Mouse (Mus musculus) CH12.LX (cell line): ENCODE data around the gene Slc39a3. TPM values are rescaled to one million over a fixed set of nuclear protein-coding genes. Genes with fewer than 3 reads are reported as not detected.
"Not testable (repeated sequence)": the region's sequence is repeated elsewhere in the genome, so short reads cannot be mapped to it uniquely, and the experiment has no call there.

ENCODE experiments used
- DNase-seq: peaks from one replicate; pipeline ENCODE4 v3.0.0-alpha.2; 2013; ENCODE audit errors: extremely low read depth
- H3K27ac ChIP-seq: 2 replicates; pipeline ENCODE4 v1.5.1; 2012; ENCODE audit warnings: low read depth, mild to moderate bottlenecking, control low read depth, moderate library complexity; ENCODE audit not compliant: insufficient read depth
- H3K27me3 ChIP-seq: replicated peaks from 2 replicates; pipeline ENCODE3; 2012; ENCODE audit warnings: inconsistent platforms
- H3K36me3 ChIP-seq, 2 experiments: replicated peaks in 1 of 2; 2 replicates each; pipeline versions ENCODE3 to v1.6.1; 2012; ENCODE audit warnings: inconsistent platforms in 1 of 2, low read length in 1 of 2, mild to moderate bottlenecking in 1 of 2, mixed read lengths in 1 of 2, moderate library complexity in 1 of 2; ENCODE audit not compliant: control insufficient read depth in 1 of 2, insufficient read depth in 1 of 2
- H3K4me1 ChIP-seq, 2 experiments: 2 replicates each; pipeline ENCODE4 v1.6.1; 2012; ENCODE audit warnings: inconsistent platforms in 1 of 2, moderate library complexity in 1 of 2; ENCODE audit not compliant: insufficient read depth in 2 of 2, control insufficient read depth in 1 of 2
- H3K4me2 ChIP-seq: 2 replicates; pipeline ENCODE4 v1.6.1; 2012; ENCODE audit warnings: low read depth, mild to moderate bottlenecking, control low read depth; ENCODE audit not compliant: poor library complexity, insufficient read depth, severe bottlenecking
- H3K4me3 ChIP-seq, 3 experiments: fragments of 150-350 bp in 1 of 3; sonication (generic) in 1 of 3; replicated peaks in 1 of 3; 2 replicates each; pipeline versions ENCODE3 to v1.5.1; 2011 to 2012; ENCODE audit warnings: low read depth in 2 of 3, low read length in 2 of 3, mild to moderate bottlenecking in 2 of 3, moderate library complexity in 2 of 3, control low read depth in 1 of 3, improper control_type of control experiment in 1 of 3, inconsistent platforms in 1 of 3, mixed read lengths in 1 of 3; ENCODE audit not compliant: poor library complexity in 1 of 3
- H3K79me2 ChIP-seq: replicated peaks from 2 replicates; pipeline ENCODE4 v1.6.1; 2012; ENCODE audit warnings: mild to moderate bottlenecking, moderate library complexity; ENCODE audit not compliant: control insufficient read depth, poor library complexity, insufficient read depth, severe bottlenecking; ENCODE audit errors: extremely low read depth
- H3K9ac ChIP-seq: 2 replicates; pipeline ENCODE4 v1.6.1; 2012; ENCODE audit warnings: low read depth, mild to moderate bottlenecking, control low read depth, moderate library complexity; ENCODE audit not compliant: insufficient read depth
- H3K9me3 ChIP-seq: replicated peaks from 2 replicates; pipeline ENCODE3; 2012; ENCODE audit warnings: low read length, inconsistent platforms, mixed read lengths
- CHD1 ChIP-seq: IDR thresholded peaks from 2 replicates; pipeline ENCODE4 v1.6.1; 2012; ENCODE audit warnings: low read depth, low read length, improper control_type of control experiment, inconsistent platforms
- CTCF ChIP-seq, 2 experiments: IDR thresholded peaks in 1 of 2; conservative IDR thresholded peaks in 1 of 2; 2 replicates each; pipeline ENCODE4 v1.5.1; 2011 to 2012; ENCODE audit warnings: low read depth in 2 of 2, low read length in 2 of 2, improper control_type of control experiment in 1 of 2, inconsistent platforms in 1 of 2, mild to moderate bottlenecking in 1 of 2, moderate library complexity in 1 of 2
- GABPA ChIP-seq: IDR thresholded peaks from 2 replicates; pipeline ENCODE4 v1.6.1; 2012; ENCODE audit warnings: low read depth, low read length, improper control_type of control experiment, inconsistent platforms; ENCODE audit not compliant: insufficient replicate concordance
- JUN ChIP-seq: IDR thresholded peaks from 2 replicates; pipeline ENCODE4 v1.6.1; 2011; ENCODE audit warnings: low read depth, mild to moderate bottlenecking, low read length, improper control_type of control experiment, moderate library complexity; ENCODE audit not compliant: insufficient read depth
- MYC ChIP-seq: IDR thresholded peaks from 2 replicates; pipeline ENCODE4 v1.6.1; 2011; ENCODE audit warnings: low read depth, mild to moderate bottlenecking, improper control_type of control experiment, low read length
- NRF1 ChIP-seq: IDR thresholded peaks from 2 replicates; pipeline ENCODE4 v1.6.1; 2014; ENCODE audit warnings: low read depth, mild to moderate bottlenecking, inconsistent platforms, low read length, improper control_type of control experiment, moderate library complexity
- PAX5 ChIP-seq: IDR thresholded peaks from 2 replicates; pipeline ENCODE4 v1.6.1; 2012; ENCODE audit warnings: low read length, inconsistent platforms, mixed read lengths
- RAD21 ChIP-seq: IDR thresholded peaks from 2 replicates; pipeline ENCODE4 v1.6.1; 2011; ENCODE audit warnings: low read depth, mild to moderate bottlenecking, low read length, improper control_type of control experiment, moderate library complexity
- SMC3 ChIP-seq: IDR thresholded peaks from 2 replicates; pipeline ENCODE4 v1.6.1; 2011; ENCODE audit warnings: low read depth, low read length, improper control_type of control experiment
- ZC3H11A ChIP-seq: IDR thresholded peaks from 2 replicates; pipeline ENCODE4 v1.6.1; 2012; ENCODE audit warnings: low read depth, mild to moderate bottlenecking, inconsistent platforms, low read length, improper control_type of control experiment
- dilution Hi-C: fragments of 300-500 bp; cut with MboI; formaldehyde crosslinking; loops from 2 replicates; pipeline ENCODE4 v1.14.3; 2020; ENCODE audit warnings: low sequenced_read_pairs; ENCODE audit not compliant: extremely low pct_unique_long_range_greater_than_20kb, extremely low pct_ligation_motif_present
- in situ Hi-C: fragments of 300-500 bp; cut with MboI; formaldehyde crosslinking; loops from 3 replicates; pipeline ENCODE4 v1.14.3; 2019; ENCODE audit warnings: low sequenced_read_pairs, low pct_ligation_motif_present, low pct_unique_long_range_greater_than_20kb, mixed read lengths
- polyA plus RNA-seq: library from polyadenylated mRNA; unstranded; fragments of >175 nt; gene quantifications from 2 replicates; pipeline ENCODE4 v1.2.1, GENCODE M21; 2012; ENCODE audit warnings: low read depth; ENCODE audit not compliant: insufficient read length
- total RNA-seq, 2 experiments: library from RNA; depleted of rRNA; stranded (reverse); fragments of 300-350 nt in 1 of 2; fragments of >200 nt in 1 of 2; gene quantifications; 2 replicates each; pipeline ENCODE4 v1.2.3; 2012 to 2014

The Slc39a3 gene
- total and polyA plus RNA-seq, 3 experiments, result 3.9 to 7.2 (median 4.2) TPM

DNA sequence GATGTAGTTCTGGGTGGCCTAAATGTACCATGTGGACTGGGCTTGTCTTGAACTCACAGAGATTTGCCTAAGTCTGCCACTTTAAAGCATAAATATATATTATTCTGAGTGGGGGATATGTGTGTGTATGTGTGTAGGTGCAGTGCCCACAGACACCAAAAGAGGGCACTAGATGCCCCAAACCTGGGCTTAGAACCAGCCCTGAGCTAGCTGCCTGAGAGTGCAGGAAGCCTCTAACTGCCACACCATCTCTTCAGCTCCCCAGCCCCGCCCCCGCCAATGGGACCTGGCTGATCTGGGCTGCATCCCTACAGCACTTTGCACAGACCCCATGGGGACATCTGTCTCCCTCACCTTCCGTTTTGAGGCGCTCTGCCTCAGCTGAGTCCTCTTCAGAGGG is 13.4 kb upstream of the Slc39a3 start (continued):
- TF ChIP-seq PAX5 (no peak), MYC (no peak)
- TF ChIP-seq, all 38 proteins: peak for 3

DNA sequence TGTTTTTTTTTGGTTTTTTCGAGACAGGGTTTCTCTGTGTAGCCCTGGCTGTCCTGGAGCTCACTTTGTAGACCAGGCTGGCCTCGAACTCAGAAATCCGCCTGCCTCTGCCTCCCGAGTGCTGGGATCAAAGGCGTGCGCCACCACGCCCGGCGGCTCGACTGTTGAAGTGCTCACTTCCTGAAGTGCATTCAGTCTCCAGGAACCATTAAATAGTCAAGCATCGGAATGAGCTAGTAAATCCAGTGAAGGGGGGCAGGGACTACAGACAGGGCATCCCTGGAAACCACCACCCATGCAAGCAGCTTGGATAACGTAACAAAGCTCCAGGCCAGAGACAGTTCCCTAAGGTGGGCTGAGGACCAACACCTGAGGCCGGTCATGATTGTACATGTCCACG is 8.0 kb upstream of the Slc39a3 start:
- H3K4me2 ChIP-seq, H3K27me3 ChIP-seq, H3K4me1 ChIP-seq, dilution Hi-C loops, in situ Hi-C loops, H3K9me3 ChIP-seq, DNase-seq, H3K9ac ChIP-seq, H3K79me2 ChIP-seq, H3K4me3 ChIP-seq, H3K27ac ChIP-seq: not testable (repeated sequence)
- peaks cover 74 to 86% of the 10 kb centered on the region in 2 experiments for H3K36me3 ChIP-seq

DNA sequence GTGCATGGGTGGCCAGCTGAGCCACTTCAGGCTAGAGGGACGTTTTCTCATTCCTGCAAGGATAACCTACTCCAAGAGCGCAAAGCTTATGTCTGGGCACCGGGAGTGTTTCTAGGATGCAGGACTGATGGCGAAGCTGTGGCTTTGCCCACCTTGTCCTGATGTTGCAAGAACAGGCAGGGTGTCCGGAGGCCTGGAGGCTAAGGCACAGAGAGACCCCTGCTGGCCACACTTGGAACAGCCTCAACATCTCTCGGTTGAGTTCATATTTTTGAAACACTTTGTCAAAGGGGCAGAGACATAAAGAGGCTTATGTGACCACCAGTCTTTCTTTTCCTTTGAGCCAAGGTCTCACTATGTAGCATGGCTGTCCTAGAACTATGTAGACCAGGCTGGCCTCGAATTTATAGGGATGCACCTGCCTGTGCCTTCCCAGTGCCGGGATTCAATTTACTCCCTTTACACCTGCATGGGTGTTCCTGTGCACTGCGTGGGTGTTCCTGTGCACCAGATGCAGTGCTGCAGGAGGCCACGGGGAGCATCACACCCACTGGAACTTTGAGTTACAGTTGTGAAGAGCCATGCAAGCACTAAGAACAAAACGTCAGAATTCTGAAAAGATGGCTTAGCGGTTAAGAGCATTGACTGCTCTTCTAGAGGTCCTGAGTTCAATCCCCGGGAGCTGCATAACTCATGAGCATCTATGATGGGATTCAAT is 4.4 kb upstream of the Slc39a3 start:
- peaks cover 39 to 50% of the 10 kb centered on the region in 2 experiments for H3K36me3 ChIP-seq
- dilution Hi-C loops (no loop called here), in situ Hi-C loops (loop anchor here (5.0 kb wide), 1 partner anchor 39 kb away; no protein-coding TSS in a partner anchor)
- no peak overlapping the region for H3K4me3 ChIP-seq
- no peaks in the 10 kb centered on the region for H3K79me2 ChIP-seq
- H3K27ac ChIP-seq, result no peak overlapping the region
- no peaks in the 10 kb centered on the region for H3K9me3 ChIP-seq
- peak; percentile 64 for DNase-seq
- no peak overlapping the region for H3K4me2 ChIP-seq
- H3K27me3 ChIP-seq, result no peaks in the 10 kb centered on the region
- TF ChIP-seq SMC3 (peak; percentile 82), ZC3H11A (0 out of 2 replicates have a peak, but pooled peaks have one; percentile 3), CHD1 (no peak), GABPA (no peak), RAD21 (peak; percentile 77), NRF1 (no peak), CTCF (conservative IDR thresholded peaks at IDR 0.05 in 1 of 2, IDR thresholded peaks at IDR 0.05 in 1 of 2; ENCODE audit: low read depth in 2 of 2, low read length in 2 of 2) (peak; percentile 75 to 90)
- peaks cover 0 to 5% of the 10 kb centered on the region in 2 experiments; a peak in 2 of 4 replicates for H3K4me1 ChIP-seq
- H3K9ac ChIP-seq, result no peak overlapping the region

DNA sequence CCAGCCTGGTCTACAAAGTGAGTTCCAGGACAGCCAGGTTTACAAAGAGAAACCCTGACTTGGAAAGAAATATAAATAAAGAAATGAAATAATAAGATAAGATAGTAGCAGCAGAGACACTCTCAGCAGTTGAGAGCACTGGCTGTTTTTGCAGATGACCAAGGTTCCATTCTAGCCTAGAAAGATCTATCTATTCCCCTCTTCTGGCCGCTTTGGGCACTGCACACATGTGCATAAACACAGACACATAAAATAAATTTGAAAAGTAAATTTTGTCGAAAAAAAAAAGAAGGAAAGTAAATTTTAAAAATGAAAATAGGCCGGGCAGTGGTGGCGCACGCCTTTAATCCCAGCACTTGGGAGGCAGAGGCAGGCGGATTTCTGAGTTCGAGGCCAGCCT is 975 bp downstream of the Slc39a3 start:
- H3K27me3 ChIP-seq, result no peaks in the 10 kb centered on the region
- dilution Hi-C loops, result no loop called here
- peak; percentile 49 for DNase-seq
- no peak overlapping the region for H3K27ac ChIP-seq
- no peak for TF ChIP-seq JUN
- TF ChIP-seq CTCF (conservative IDR thresholded peaks at IDR 0.05 in 1 of 2, IDR thresholded peaks at IDR 0.05 in 1 of 2; ENCODE audit: low read depth in 2 of 2, low read length in 2 of 2), result peak in 1 of 2 experiments; percentile 59; a peak in 2 of 4 replicates
- TF ChIP-seq RAD21, result peak; percentile 14
- TF ChIP-seq SMC3, result peak; percentile 29; the same call in 1 of the 2 replicates
- no peak overlapping the region for H3K4me3 ChIP-seq
- no peaks in the 10 kb centered on the region for H3K9me3 ChIP-seq
- no peak overlapping the region for H3K4me2 ChIP-seq
- in situ Hi-C loops, result no loop called here
- peaks cover 0 to 5% of the 10 kb centered on the region in 2 experiments; a peak in 2 of 4 replicates for H3K4me1 ChIP-seq
- no peaks in the 10 kb centered on the region for H3K79me2 ChIP-seq
- H3K36me3 ChIP-seq, result peaks cover 0 to 29% of the 10 kb centered on the region in 2 experiments
- H3K9ac ChIP-seq, result no peak overlapping the region
